In genomic region chr12:27059885-27060284, GRCm38 (mm10) we compare ENCODE assay signal across 10 mouse cellular contexts.
DNase-seq lines count a peak whose midpoint lies in the region; ATAC-seq and TF ChIP-seq lines count a peak whose summit lies in the region.
"Had no signal": no experiment of that assay in that cellular context is flagged by ENCODE, and none has a peak within 500 bp of the region (broad histone marks: within the 10 kb centered on the region; RNA-seq: fewer than 3 reads in every experiment).

No protein-coding gene starts in this region.

- H3K9me3 ChIP-seq in heart, embryonic 10.5 days, result no peaks in the 10 kb centered on the region
- no peaks in the 10 kb centered on the region for H3K9me3 ChIP-seq in ES-Bruce4 (replicated peaks; ENCODE audit: control insufficient read depth, insufficient read depth, low read length, poor library complexity, severe bottlenecking)
- no peaks in the 10 kb centered on the region for H3K9me3 ChIP-seq in hindbrain, embryonic 10.5 days
- no peaks in the 10 kb centered on the region for H3K9me3 ChIP-seq in midbrain, embryonic 11.5 days (ENCODE audit: control insufficient read depth, low read length)
- H3K9me3 ChIP-seq: heart, embryonic 15.5 days had no signal

- no peaks in the 10 kb centered on the region for H3K36me3 ChIP-seq in heart, embryonic 10.5 days
- no peaks in the 10 kb centered on the region for H3K36me3 ChIP-seq in ES-Bruce4 (ENCODE audit: control insufficient read depth, insufficient read depth, low read length, poor library complexity, severe bottlenecking)
- no peaks in the 10 kb centered on the region for H3K36me3 ChIP-seq in hindbrain, embryonic 10.5 days
- no peaks in the 10 kb centered on the region for H3K36me3 ChIP-seq in midbrain, embryonic 11.5 days (ENCODE audit: control insufficient read depth, insufficient read depth, low read length)
- H3K36me3 ChIP-seq: heart, embryonic 15.5 days had no signal

- H3K27ac ChIP-seq in heart, embryonic 10.5 days, result peak overlapping the region; percentile 56; the same call in 1 of the 2 replicates
- H3K27ac ChIP-seq in ES-Bruce4 (ENCODE audit: insufficient read depth, low read length), result no peak overlapping the region
- no peak overlapping the region for H3K27ac ChIP-seq in cortical plate, adult 2 months (ENCODE audit: insufficient read depth, low read length)
- peak overlapping the region; percentile 93 for H3K27ac ChIP-seq in hindbrain, embryonic 10.5 days
- H3K27ac ChIP-seq in midbrain, embryonic 11.5 days (ENCODE audit: low read depth, low read length), result peak overlapping the region; percentile 97
- H3K27ac ChIP-seq: heart, embryonic 15.5 days; macrophage had no signal

- H3K4me1 ChIP-seq in heart, embryonic 10.5 days, result peaks cover 24% of the 10 kb centered on the region
- H3K4me1 ChIP-seq in ES-Bruce4 (ENCODE audit: control insufficient read depth, insufficient read depth, low read length), result peaks cover 6% of the 10 kb centered on the region
- peaks cover 6% of the 10 kb centered on the region; the same call in 1 of the 2 replicates for H3K4me1 ChIP-seq in cortical plate, adult 2 months (ENCODE audit: control insufficient read depth, insufficient read depth, low read length)
- H3K4me1 ChIP-seq in hindbrain, embryonic 10.5 days (replicated peaks), result peaks cover 66% of the 10 kb centered on the region
- H3K4me1 ChIP-seq in midbrain, embryonic 11.5 days (ENCODE audit: control insufficient read depth, insufficient read depth, low read length), result peaks cover 48% of the 10 kb centered on the region

- no peak for TF ChIP-seq EP300 in ES-Bruce4 (IDR thresholded peaks at IDR 0.05; ENCODE audit: insufficient read depth, low read depth, low read length)

- peak overlapping the region; percentile 60 for H3K4me2 ChIP-seq in midbrain, embryonic 11.5 days

- H3K4me3 ChIP-seq in heart, embryonic 10.5 days, result no peak overlapping the region
- H3K4me3 ChIP-seq in ES-Bruce4 (ENCODE audit: low read depth, low read length), result no peak overlapping the region
- H3K4me3 ChIP-seq in cortical plate, adult 2 months (ENCODE audit: insufficient read depth, low read length), result no peak overlapping the region
- H3K4me3 ChIP-seq in hindbrain, embryonic 10.5 days, result peak overlapping the region; percentile 48; the same call in 1 of the 2 replicates
- H3K4me3 ChIP-seq in midbrain, embryonic 11.5 days (ENCODE audit: low read depth, low read length), result no peak overlapping the region
- H3K4me3 ChIP-seq: heart, embryonic 15.5 days had no signal

- no peak for DNase-seq in heart, embryonic 10.5 days (ENCODE audit: low spot score)
- no peak for DNase-seq in heart, adult 9 months (ENCODE audit: low spot score in 2 of 2)
- DNase-seq in hindbrain, embryonic 10.5 days (ENCODE audit: low spot score), result peak; percentile 59
- DNase-seq in midbrain, embryonic 11.5 days (ENCODE audit: low spot score, missing footprints), result peak; percentile 98
- DNase-seq in urinary bladder, postnatal 14 days (ENCODE audit: low spot score), result no peak
- DNase-seq in thymus, adult 18-20 months, result no peak

- WGBS in heart, embryonic 10.5 days, result 24% methylated on average over 4 of the region's 4 CpGs
- 15% methylated on average over 4 of the region's 4 CpGs for WGBS in hindbrain, embryonic 10.5 days
- WGBS in midbrain, embryonic 11.5 days, result 14% methylated on average over 4 of the region's 4 CpGs

- TF ChIP-seq POLR2A in ES-Bruce4 (IDR thresholded peaks at IDR 0.05; ENCODE audit: insufficient read depth, low read length), result no peak
- no peak for TF ChIP-seq POLR2A in cortical plate, adult 2 months (IDR thresholded peaks at IDR 0.05; ENCODE audit: extremely low read depth, insufficient read depth, low read length)

- H3K9ac ChIP-seq in ES-Bruce4 (ENCODE audit: low read depth, poor library complexity, severe bottlenecking), result no peak overlapping the region
- peak overlapping the region; percentile 78 for H3K9ac ChIP-seq in midbrain, embryonic 11.5 days (ENCODE audit: low read length)
- H3K9ac ChIP-seq: heart, embryonic 15.5 days had no signal

- TF ChIP-seq CTCF in ES-Bruce4 (IDR thresholded peaks at IDR 0.05; ENCODE audit: low read depth, low read length), result peak; percentile 68
- peak; percentile 38; the same call in 1 of the 2 replicates for TF ChIP-seq CTCF in cortical plate, adult 2 months (IDR thresholded peaks at IDR 0.05; ENCODE audit: extremely low read depth, insufficient read depth, low read length)

- no peaks in the 10 kb centered on the region for H3K27me3 ChIP-seq in heart, embryonic 10.5 days (ENCODE audit: insufficient read depth, poor library complexity, severe bottlenecking)
- H3K27me3 ChIP-seq in ES-Bruce4 (ENCODE audit: control insufficient read depth, insufficient read depth, low read length, poor library complexity, severe bottlenecking), result no peaks in the 10 kb centered on the region
- no peaks in the 10 kb centered on the region for H3K27me3 ChIP-seq in hindbrain, embryonic 10.5 days (ENCODE audit: insufficient read depth, poor library complexity, severe bottlenecking)
- H3K27me3 ChIP-seq in midbrain, embryonic 11.5 days (ENCODE audit: control insufficient read depth, insufficient read depth, low read length), result no peaks in the 10 kb centered on the region
- H3K27me3 ChIP-seq: heart, embryonic 15.5 days had no signal

- ATAC-seq in midbrain, embryonic 11.5 days (ENCODE audit: low FRiP score), result no peak

Comparison
In these comparisons a context has a peak if more than half of its experiments do, and no peak if none do; other contexts are left out.
1. DNase-seq: peak in hindbrain, embryonic 10.5 days (single experiment) and midbrain, embryonic 11.5 days (single experiment); none in heart, embryonic 10.5 days (single experiment), heart, adult 9 months (0 of 2), urinary bladder, postnatal 14 days (single experiment) and thymus, adult 18-20 months (0 of 2).
2. H3K27ac ChIP-seq: peak in heart, embryonic 10.5 days (single experiment), hindbrain, embryonic 10.5 days (single experiment) and midbrain, embryonic 11.5 days (single experiment); none in ES-Bruce4 (single experiment) and cortical plate, adult 2 months (single experiment).